Mouse (Mus musculus) lung, adult 18-20 months (tissue): ENCODE data around the gene Mob1b.
A peak's percentile ranks its signal among the peaks of the same experiment; 100 is the strongest.

Experiments used
- DNase-seq, 2 experiments: peaks; one replicate each; pipeline ENCODE4 v3.0.0; 2022; ENCODE audit warnings: mixed read lengths in 2 of 2

Gene Mob1b

DNA sequence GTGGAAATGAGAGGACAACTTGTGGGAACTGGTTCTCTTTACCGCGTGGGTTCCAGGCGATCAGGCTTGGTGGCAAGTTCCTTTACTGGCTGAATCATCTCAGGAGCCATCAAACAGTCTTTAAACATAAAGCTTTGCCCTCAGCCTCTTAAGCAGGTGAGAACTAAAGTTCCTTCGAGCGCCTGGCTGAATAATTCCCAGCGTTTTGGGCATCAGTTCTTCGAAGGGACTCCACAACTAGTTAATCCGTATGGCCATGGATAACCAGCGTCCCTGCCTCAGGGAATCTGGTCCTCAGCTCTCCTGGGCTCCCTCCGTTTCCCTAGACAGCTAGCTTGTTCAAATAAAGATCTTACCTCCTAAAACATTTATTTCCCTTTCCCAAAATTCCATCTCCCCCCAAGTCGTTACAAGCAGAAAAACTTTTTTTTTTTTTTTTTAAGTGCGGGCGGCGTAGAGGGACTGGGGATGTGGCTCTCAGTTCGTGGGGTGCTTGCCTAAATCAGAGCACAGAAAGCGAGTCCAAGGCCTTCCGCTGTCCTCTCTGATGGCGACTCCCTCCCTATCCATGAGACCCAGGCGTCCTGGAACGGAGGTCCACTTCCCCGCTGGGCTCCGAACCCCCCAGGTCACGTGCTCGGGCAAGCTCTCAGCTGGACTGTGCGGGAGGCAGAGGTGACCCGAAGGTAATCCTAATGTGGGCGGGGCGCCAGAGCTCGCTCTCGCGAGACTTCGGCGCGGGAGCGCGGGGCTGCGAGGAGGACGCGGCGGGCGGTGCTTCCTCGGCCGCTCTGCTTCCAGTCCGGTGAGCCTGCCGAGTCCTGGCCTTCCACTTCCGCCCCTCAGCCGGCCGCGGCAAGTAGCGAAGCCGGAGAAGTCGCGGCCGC lies at the start of gene Mob1b:
TSS of gene Mob1b (plus strand) at position 740 of the 887 bp plus-strand sequence.
- DNase-seq = peak; percentile 97 to 98

DNA sequence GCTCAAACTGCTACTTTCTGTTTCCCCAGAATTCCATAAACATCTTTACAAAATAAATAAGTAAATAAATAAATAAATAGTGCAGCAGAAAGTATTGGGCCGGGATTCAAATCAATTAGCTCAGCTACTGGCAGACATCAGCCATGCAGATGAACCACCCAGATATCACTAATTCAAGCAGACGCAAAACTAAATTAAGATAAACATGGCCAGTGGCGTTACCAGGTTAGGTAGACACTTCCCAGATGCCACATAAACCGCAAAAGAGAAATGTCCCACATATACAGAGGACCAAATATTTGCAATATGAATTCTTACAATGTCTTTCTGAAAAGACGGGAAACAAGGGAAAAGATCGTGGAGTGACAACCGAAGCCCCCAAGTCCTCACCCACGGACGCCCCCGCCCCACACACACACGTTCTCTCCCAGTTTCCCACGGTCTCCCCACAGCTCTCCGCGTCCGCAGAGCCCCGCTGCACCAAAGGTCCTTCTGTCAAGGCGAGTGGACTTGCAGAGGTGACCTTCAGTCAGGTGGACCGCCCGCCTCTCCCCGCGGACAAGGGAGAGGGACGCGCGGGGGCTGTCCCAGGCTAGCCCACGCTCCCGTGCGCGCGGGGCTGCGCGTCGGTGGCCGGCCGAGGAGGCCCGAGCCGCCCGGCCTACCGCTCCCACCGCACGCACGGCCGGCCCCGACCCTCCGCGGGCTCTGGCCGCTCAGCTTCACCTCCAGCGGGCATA lies 45.8 kb upstream of the Mob1b start:
- DNase-seq = peak; percentile 14 to 17

DNA sequence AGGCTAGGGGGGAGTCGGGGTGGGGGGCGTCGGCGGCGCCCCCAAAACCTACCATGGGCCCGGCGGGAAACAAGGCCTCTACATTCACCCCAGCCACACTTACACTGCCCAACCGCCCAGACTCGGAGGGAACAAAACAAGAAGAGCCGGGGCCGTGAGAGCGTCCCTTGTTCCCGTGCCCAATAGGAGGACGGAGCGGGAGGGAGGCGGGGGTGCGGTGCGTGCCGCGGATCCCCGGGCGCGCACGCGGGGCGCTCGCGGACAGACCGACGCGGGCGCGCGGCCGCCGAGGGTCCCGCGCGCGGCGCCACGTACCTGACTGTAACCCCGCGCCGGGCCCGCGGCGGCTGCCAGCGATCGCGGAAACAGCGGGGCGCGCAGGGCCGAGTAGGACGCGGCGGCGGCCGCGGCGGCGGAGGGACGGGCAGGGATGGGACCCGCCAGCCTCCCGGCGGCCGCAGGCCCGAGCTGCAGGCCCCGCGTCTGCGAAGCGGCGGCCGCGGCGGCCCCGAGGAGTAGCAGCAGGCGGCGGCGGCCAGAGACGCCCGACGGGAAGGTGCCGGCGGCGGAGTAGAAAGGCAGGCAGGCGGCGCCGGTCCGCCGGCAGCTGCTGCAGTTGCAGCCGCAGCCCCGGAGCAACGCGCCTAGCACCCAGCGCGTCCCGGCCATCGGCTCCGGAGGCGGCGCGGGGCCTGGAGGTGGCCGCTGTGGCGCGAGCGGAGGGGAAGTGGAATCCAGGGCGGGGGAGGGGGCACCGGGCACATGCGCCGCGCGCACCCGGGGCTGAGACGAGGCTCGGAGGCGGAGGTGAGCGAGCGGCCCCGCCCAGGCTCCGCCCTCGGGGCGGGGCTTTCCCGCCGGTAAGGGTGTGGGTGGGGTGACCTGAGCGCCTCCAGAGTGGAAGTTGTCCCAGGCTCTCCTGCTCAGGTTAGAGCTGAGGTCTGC lies 44.9 kb upstream of the Mob1b start, which contains the start of gene Grsf1:
TSS of gene Grsf1 (minus strand) at position 729 of the 945 bp plus-strand sequence.
- DNase-seq = peak; percentile 93 to 95

DNA sequence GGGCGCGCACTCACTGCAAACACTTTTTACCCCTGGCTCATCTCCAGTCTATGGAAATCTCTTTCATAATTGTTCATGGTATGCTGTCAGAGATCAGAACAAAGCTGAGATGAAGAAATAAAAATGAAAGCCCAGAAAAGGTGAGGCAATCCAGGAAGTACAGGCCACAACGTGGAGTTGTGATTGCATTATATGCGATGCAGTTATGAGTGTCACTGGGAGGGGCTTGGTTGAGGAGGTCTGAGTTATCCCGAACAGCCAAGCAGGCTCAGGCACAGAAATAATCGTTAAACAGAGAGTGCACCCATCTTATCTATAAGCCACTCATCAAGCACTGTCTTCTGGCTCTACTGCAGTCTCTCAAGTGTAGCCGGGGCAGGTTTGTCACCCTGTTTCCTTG lies 41.7 kb upstream of the Mob1b start:
- peak; percentile 16 to 59 for DNase-seq

DNA sequence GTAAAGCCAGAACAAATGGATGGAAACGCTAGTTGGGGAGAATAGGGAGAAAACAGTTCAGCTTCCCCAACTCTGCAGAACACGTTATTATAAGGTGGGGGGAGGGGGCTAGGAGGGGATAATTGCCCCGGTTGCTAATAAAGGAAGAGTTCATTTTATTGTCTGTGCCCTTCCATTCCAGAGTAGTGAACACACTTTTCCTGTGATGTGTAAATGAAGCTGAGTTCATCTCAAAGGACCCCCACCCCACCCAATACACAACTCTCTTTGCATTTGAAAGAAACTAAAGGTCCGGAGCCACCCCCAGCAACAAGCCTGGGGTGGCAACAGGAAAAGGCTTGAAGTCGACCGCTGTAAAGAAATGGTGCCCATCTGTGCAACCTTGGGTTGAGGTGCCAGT lies 41.3 kb upstream of the Mob1b start:
- no peak for DNase-seq

DNA sequence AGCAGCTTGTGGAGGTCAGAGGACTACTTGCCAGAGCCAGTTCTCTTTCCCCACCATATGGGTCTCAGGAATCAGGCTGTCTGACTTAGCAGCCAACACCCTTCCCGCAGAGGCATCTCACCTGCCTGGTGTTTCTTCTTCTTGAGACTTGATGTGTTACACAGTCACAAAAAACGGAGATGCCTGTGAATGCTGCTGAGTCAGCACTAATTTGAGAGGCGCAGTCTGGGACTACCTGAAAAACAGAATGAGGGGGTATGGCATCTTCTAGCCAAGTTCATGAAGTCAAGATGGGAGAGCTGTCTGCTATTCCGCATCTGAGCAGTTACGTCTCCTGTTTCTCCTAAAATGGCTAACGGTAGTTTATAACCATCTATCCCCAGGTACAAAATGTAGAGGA lies 40.1 kb upstream of the Mob1b start:
- DNase-seq = no peak

DNA sequence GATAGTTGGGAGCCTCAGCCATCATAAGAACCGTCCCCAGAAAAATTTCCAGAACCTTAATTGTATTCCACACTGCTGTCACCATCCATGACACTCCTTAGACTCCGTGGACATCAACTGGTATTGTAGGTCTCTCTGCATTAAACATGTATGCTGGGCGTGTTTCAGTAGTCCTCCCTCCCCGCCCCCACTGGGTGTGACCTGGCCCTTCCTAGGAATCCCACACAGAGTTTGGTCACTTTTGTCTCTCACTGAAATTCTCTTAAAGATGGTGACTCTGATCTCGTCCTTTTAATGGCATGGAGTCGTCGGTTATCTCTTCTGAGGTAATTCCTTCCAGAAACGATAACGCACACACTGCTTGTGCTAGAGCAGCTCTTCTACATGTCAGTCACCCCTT lies 36.9 kb upstream of the Mob1b start:
- DNase-seq = no peak

DNA sequence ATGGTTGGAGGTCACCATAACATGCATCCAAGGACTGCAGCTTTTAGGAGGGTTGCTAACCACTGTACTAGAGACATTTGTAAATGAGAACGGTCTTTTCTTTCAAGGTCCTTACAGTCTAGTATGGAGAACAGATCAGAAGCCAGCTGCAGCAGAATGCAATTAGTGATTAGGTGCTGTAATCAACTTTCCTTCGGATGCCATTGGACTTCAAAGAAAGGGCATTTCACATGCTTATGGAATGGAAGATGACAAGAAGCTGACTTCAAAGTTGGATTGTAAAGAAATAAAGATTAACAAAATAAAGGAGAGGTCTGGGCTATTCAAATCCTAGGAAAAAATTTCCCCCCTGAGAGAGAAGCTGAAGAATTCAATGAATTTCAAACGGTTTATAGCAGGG lies 36.4 kb upstream of the Mob1b start:
- no peak for DNase-seq

DNA sequence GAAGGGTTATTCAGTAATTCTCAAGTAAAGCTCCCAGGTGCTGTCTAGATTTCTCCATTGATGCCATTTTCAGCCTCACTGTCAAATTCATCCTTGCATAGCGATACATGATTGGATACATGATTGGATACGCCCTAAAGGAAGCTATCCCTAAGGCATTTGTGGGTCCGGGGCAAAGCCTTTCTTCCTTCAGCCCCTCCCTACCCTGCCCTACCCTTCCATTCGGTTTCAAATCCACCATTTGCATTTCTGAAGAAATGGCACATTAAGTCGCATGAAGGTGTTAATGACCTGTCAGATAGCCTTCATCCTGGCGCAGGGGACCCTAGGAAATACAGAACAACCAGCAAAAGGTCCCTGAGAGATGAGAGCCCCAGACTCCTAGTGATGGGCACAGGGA lies 35.3 kb upstream of the Mob1b start:
- DNase-seq = no peak

DNA sequence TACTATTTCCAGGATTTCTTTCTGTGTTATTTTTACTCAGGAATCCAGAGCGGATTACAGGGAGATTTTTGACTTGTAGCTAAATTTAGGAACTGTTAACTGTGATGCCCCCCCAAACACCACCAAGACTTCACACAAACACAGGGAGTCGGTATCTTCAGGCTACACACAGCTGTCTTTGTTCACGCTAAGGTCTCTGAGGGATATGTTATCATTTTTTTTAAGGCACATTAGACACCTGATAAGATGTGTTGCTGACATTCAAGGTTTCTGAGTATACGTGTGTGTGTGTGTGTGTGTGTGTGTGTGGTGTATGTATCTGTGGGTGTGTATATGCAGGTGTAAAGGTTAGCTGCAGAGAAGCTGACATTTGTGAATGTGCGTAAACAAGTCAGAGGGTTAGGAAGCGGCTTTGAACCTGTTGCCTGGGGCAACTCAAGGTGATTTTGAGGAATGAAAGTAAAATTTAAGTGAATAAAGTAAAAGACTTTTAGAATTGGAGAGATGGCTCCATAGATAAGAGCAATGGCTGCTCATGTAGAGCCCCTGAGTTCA lies 34.8 kb upstream of the Mob1b start:
- DNase-seq = no peak

DNA sequence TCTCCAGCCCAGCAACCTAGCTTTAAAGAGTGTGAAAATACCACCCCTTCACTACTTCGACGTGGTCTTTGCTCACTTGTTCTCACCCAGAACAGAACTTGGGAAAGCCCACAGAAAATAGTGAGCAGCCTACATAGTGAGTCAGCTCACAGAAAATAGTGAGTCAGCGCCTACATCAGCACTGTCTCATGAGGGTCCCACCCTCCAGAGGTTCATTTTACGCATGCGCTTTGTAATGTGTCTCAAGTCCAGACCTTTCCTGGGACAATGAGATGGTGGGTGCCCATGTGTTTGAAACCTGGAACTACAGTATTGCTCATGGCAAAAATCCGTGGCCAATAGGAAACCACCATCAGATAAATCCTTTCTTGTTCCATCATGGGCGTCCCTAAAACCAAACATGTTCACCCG lies 32.7 kb upstream of the Mob1b start:
- DNase-seq = no peak

DNA sequence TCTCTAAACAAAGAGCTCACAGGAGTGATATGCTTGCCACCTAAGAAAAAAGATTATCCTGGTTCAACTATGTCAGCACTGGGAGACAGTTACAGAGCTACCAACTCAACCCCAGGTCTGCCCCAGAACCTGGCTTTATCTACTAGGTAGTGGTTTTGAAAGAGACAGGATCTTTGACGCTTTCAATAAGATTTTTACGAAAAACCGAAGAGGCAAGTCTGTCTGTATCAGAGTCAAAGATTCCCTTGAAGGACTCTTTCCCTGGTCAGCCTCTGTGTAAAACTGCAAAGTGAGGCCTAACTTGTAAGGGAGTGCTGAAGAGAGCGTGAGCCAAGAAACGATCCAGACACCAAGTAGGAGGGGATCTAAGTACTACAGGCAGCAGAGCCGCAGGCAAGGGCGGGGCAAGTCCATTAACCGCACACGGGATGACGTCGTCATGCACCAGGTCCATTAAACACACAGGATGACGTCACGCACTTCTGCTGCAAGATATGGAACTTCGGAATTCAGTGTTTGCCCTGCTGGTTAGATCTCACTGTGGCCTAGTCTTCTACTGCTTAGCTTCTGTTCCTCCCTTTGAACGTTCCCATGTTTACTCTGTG lies 32.0 kb upstream of the Mob1b start:
- peak in 1 of 2 experiments; percentile 26 for DNase-seq

DNA sequence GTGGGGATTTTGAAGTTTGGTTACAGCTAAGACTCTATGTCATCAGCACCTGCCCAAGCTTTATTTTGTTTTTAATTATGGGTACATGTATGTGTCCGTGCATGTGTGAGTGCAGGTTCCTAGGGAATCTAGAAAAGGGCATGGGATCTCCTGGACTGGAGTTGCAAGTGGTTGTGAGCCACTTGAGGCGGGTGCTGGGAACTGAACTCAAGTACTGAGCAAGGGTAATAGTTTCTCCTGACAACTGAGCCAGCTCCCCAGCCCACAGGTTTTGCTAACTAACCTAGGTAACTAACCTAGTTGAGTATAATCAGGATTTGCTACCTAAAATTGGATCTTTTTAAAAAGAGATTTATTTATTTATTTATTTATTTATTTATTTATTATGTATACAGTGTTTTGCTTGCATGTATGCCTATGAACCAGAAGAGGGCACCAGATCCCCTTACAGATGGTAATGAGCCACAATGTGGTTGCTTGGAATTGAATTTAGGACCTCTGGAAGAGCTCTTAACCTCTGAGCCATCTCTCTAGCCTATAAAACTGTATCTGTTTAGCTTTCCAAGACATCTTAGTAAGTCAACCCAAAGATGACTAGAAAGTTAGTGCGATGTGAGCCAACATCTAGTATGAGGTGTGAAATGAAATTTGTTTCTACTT lies 31.2 kb upstream of the Mob1b start:
- no peak for DNase-seq

DNA sequence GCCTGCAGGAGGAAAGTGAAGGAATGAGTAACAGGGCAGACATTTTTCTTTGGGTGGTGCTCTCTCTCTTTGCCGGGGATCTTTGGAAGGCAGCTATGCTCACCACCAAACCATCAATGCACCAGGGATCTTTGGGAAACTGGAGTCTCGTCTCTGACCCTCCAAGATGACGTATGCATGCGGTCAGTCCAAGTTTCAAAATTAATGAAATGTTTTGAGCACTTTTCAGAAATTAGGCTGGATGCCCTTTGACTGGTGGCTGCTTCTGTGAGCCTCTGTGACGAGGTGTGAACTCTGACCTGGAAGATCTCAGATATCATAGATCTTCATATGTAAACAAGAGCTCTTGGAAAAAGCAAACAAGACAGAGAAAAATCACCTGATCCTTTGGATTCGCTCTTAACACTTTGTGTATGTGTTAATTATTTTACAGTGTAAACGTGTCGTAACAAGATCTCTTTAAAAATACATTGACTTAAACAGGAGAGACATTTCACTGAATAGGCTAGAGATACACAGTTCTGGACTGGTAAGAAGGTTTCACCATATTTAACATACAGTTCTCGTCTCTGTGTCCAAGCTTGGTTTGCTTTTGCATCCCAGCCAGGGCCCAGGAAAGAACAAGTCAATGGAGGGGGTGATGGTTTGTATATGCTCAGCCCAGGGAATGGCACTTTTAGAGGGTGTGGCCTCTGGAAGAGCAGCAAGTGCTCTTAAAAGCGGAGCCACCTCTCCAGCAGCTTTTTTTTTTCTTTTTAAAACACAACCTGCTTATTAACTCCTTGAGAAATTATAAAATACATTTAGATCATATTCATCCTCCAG lies 29.8 kb upstream of the Mob1b start:
- DNase-seq = peak in 1 of 2 experiments; percentile 24

DNA sequence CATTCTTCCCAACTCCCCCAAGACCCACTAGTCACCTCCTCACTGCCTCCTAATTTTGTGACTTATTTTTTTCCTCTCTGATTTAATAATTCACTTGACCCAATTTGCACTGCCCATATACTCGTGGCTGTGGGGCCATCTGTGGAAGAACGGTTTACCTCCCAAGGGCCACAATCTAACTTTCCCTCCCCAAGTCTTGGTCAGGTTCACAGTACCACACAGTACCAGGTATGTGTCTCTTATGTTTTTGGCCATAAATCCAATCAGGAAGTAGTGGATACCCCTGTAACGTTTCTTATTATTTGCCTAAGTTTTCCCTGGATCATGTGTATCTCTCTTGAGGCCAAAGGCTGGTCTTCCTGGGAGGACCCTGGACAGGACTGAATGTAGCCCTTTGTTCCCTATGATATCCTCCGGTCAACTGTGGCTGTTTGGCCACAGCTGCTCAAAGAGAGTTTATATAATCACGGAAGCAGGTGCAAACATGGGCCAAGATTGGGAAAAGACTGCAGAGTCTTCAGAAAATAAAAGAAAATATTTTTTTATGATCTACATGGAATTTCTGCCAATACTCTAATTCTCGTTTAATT lies 29.1 kb upstream of the Mob1b start:
- DNase-seq = no peak

DNA sequence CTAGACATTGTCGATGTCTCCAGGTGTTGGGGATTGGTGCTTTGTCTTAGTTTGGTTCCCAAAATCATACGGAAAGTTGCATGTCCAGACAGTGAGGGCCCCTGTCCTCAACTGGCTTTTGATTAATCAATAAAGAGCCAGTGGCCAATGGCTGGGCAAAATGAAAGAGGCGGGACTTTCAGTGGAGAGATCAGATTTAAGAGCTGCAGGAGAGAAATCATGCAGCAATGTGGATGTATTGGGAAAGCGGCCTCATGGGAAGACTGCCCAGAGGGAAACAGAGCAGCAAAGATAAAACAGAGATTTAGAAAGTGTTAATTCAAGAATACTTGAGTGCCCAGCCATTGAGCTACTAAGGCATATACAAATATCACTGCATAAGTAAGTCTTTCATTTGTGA lies 28.1 kb upstream of the Mob1b start:
- DNase-seq = no peak

DNA sequence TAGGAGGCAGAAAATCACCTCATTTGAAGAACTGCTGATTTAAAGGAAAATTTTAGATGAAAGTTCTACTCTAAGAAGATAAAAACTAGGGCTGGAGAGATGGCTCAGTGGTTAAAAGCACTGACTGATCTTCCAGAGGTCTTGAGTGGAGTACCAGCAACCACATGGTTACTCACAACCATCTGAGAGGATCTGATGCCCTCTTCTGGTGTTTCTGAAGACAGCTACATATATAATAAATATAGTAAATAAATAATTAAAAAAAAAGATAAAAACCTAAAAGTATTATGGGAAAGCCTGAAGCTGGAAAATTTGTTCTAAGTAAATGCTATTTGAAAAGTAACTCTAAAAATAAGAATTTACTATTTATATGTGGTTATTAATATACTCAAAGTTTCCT lies 27.6 kb upstream of the Mob1b start:
- no peak for DNase-seq

DNA sequence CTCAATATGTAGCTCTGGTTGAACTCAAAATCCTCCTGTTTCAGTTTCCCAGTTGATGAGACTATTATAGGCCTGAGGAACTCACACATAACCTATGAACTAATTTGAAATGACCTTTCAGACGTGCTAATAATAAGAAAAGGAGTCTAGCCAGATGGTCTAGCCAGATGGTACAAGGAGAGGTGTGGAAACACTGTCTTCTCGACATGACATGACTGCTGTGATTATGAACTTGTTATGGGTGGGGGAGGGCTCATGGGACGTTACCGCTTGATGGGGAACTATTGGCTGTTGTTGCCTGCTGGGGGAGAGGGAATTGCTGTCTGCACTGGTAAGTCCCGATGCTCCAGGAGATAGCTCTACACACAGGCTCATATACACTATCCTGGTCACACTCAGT lies 23.4 kb upstream of the Mob1b start:
- DNase-seq = no peak

DNA sequence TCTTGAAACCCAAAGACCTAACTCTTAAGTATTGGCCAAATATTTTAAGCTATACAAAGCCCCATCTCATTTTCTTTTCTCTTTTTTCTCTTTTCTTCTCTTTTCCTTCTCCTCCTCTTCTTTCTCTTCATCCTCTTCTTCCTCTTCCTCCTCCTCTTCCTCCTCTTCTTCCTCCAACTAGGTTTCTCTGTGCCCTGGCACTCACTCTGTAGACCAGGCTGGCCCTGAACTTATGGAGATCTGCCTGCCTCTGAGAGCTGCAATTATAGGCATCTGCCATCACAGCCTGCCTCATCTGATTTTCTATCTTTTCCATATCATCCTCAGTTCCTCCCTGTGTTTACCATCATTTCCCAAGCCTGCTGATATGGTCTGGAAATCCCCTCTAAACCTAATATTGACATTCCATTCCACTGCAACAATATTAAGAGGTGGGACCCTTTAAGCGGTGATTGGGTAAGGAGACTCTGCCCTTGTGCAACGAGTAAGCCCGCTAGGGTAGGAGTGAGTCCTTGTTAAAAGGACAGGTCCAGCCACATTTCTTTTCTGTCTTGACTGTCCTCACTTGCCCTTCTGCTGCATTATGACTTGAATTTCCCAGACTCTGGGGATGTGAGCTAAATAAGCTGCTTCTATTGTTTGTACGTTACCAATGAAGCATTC lies 21.3 kb upstream of the Mob1b start:
- peak; percentile 56 to 75 for DNase-seq

DNA sequence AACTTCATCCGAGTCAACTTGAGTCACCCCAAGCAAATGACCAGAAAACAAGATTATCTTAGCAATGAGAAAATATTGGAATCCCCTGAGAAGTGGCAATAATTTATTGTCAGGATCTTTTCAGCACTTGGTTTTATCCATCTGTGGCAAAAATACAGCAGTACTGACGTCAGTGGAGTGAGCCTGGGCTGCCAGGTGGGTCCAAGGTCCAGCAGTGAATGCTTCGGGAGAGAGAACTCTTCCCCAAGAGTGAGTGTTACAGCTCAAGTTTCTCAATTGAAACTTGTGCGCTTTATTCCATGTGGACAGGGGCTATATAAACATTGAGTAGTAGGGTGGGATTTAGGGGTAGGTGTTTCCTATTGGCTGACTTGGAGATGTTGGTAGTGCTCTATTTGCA lies 18.6 kb upstream of the Mob1b start:
- DNase-seq = no peak
